Mouse (Mus musculus) activated CD4-positive, CD25-positive, alpha-beta regulatory T cell, adult 9 weeks (primary cell): Measurements from ENCODE around the gene Gm17175. TPM values are rescaled to one million over a fixed set of nuclear protein-coding genes. Genes with fewer than 3 reads are reported as not detected.

ENCODE experiments used
- polyA plus RNA-seq: library from polyadenylated mRNA; unstranded; fragments of 100-300 nt; shearing (Covaris generic); gene quantifications from one replicate; pipeline ENCODE4 v1.2.1, GENCODE M21; 2017

Gene Gm17175
- not detected for polyA plus RNA-seq

DNA sequence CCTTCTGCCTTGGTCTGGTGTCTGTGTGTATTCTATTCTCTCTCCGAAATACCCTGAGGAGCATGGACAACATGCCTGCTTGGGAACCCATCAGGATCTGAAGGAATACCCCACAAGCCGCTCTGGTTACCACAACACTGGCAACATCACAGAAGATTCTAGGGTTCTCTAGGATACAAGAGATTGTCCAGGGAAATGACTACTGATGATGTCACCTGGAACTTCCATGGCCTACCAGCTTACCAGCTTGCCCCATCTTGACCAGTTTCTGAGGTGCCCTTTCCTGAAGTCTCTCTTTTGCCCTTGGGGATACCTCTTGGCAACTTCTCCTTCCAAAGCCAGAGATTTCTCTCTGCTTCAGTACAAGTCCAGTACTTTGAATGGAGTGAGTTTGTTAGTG is at the start of gene Gm17175:
Gene Gm17175, minus strand, starts transcription at position 101 of the 400 bp plus-strand sequence.

DNA sequence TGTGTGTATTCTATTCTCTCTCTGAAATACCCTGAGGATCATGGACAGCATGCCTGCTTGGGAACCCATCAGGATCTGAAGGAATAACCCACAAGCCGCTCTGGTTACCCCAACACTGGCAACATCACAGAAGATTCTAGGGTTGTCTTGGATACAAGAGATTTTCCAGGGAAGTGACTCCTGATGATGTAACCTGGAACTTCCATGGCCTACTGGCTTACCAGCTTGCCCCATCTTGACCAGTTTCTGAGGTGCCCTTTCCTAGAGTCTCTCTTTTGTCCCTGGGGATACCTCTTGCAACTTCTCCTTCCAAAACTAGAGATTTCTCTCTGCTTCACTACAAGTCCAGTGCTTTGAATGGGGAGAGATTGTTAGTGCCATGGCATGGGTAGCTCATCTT is 37.3 kb upstream of the Gm17175 start, which contains the start of gene Gm17078:
Gene Gm17078, minus strand, starts transcription at position 101 of the 400 bp plus-strand sequence.

DNA sequence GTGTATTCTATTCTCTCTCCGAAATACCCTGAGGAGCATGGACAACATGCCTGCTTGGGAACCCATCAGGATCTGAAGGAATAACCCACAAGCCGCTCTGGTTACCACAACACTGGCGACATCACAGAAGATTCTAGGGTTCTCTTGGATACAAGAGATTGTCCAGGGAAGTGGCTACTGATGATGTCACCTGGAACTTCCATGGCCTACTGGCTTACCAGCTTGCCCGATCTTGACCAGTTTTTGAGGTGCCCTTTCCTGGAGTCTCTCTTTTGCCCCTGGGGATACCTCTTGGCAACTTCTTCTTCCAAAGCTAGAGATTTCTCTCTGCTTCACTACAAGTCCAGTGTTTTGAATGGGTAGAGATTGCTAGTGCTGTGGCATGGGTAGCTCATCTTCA is 18.2 kb upstream of the Gm17175 start, which contains the start of gene Gm17174:
Gene Gm17174, minus strand, starts transcription at position 101 of the 400 bp plus-strand sequence.

DNA sequence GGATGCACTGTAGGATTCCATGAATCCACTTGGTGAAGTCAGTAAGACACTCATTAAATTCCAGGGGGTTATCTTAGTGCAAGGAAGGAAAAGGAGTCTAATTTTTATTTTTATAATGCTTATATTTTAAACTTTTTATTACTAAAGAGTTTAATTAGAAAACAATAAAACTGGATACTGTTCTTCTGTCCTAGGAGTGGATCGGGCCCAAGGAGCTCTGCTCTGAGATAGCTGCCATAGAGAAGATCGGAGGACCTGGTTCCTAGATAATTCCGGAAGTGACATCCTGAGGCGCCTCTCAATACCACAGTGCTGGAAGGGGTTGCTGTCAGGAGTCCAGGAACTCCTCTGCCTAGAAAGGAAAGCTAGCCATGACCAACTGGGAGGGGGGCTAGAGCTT is 21.4 kb downstream of the Gm17175 start, which contains the start of gene Gm5622:
Gene Gm5622, plus strand, starts transcription at position 301 of the 400 bp plus-strand sequence.

Other genes starting within 250 kb of the Gm17175 start
- not detected for gene Gm7247, start 212.3 kb downstream of the Gm17175 start, polyA plus RNA-seq
- not detected for gene Vmn2r88, start 163.2 kb downstream of the Gm17175 start, polyA plus RNA-seq
- gene Vmn2r89, start 122.2 kb downstream of the Gm17175 start, polyA plus RNA-seq = not detected
- gene Gm5622, start 21.3 kb downstream of the Gm17175 start, polyA plus RNA-seq = not detected
- not detected for gene Gm17174, start 18.1 kb upstream of the Gm17175 start, polyA plus RNA-seq
- not detected for gene Gm17078, start 37.2 kb upstream of the Gm17175 start, polyA plus RNA-seq
- gene Gm4181, start 61.6 kb upstream of the Gm17175 start, polyA plus RNA-seq = not detected
- gene Gm17079, start 121.4 kb upstream of the Gm17175 start, polyA plus RNA-seq = not detected
- gene Gm5800, start 143.1 kb upstream of the Gm17175 start, polyA plus RNA-seq = not detected
- gene Ang4, start 199.5 kb upstream of the Gm17175 start, polyA plus RNA-seq = not detected
- not detected for gene AY358078, start 226.0 kb upstream of the Gm17175 start, polyA plus RNA-seq